Mouse (Mus musculus): ENCODE measurements around the gene Camsap2. TPM values are rescaled to one million over a fixed set of nuclear protein-coding genes. Genes with fewer than 3 reads are reported as not detected.

Camsap2 gene
- total and polyA plus RNA-seq, 2 experiments: 2.3 to 8.9 TPM

- TF ChIP-seq CTCF (IDR thresholded peaks at IDR 0.05; ENCODE audit: low read depth, low read length): no peak
- no peak for TF ChIP-seq POLR2A (IDR thresholded peaks at IDR 0.05; ENCODE audit: extremely low read depth, insufficient read depth, low read length)
- 87% methylated on average over 7 of the region's 7 CpGs for WGBS
- H3K27ac ChIP-seq (replicated peaks; ENCODE audit: insufficient read depth, low read depth, low read length): no peak overlapping the region
Measured at GRCm38 (mm10) chr1:136241801-136242200, 104.1 kb downstream of the Camsap2 start.

DNA sequence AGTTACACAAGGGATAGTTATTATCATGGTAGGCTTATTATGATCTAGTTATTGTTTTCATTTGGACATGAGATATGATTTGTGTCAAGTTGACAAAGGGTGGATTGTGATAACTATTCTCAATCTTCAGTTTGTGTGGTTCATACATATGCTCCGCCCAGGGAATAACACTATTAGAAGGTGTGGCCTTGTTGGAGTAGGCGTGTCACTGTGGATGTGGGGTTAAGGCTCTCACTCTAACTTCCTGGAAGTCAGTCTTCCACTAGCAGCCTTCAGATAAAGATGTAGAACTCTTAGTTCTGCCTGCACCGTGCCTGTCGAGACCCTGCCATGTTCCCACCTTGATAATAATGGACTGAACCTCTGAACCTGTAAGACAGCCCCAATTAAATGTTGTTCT lies 107.4 kb downstream of the Camsap2 start:
- no peak for DNase-seq (ENCODE audit: extremely low read depth, low read depth, low spot score)
- no peak overlapping the region for H3K4me3 ChIP-seq (ENCODE audit: insufficient read depth, low read depth, low read length)
- no peak overlapping the region for H3K27ac ChIP-seq (replicated peaks; ENCODE audit: insufficient read depth, low read depth, low read length)
- H3K27me3 ChIP-seq (ENCODE audit: control insufficient read depth, insufficient read depth, low read length): 0 out of 2 replicates have a peak, but pooled peaks cover 3% of the 10 kb centered on the region
- H3K36me3 ChIP-seq (ENCODE audit: control insufficient read depth, insufficient read depth, low read length): no peaks in the 10 kb centered on the region
- H3K9ac ChIP-seq (ENCODE audit: low read depth, low read length): no peak overlapping the region
- peaks cover 7% of the 10 kb centered on the region for H3K4me1 ChIP-seq (ENCODE audit: control insufficient read depth, insufficient read depth, low read length)
- 92% methylated on average over 4 of the region's 4 CpGs for WGBS
- no peak for TF ChIP-seq POLR2A (IDR thresholded peaks at IDR 0.05; ENCODE audit: extremely low read depth, insufficient read depth, low read length)
- no peak for TF ChIP-seq CTCF (IDR thresholded peaks at IDR 0.05; ENCODE audit: low read depth, low read length)
- H3K79me2 ChIP-seq (ENCODE audit: control insufficient read depth, insufficient read depth, low read length): no peaks in the 10 kb centered on the region

More at GRCm38 (mm10) chr1:136241801-136242200, 104.1 kb downstream of the Camsap2 start:
- Histone ChIP-seq H3K79me2 (ENCODE audit: control insufficient read depth, insufficient read depth, low read length) (no peaks in the 10 kb centered on the region), H3K27me3 (ENCODE audit: control insufficient read depth, insufficient read depth, low read length) (no peaks in the 10 kb centered on the region), H3K9ac (ENCODE audit: low read depth, low read length) (no peak overlapping the region), H3K4me1 (ENCODE audit: control insufficient read depth, insufficient read depth, low read length) (no peaks in the 10 kb centered on the region), H3K4me3 (ENCODE audit: insufficient read depth, low read depth, low read length) (no peak overlapping the region), H3K36me3 (ENCODE audit: control insufficient read depth, insufficient read depth, low read length) (no peaks in the 10 kb centered on the region)
- DNase-seq (ENCODE audit: extremely low read depth, low read depth, low spot score): no peak

- Histone ChIP-seq H3K9ac (ENCODE audit: low read depth, low read length) (peak overlapping the region; percentile 44; the same call in 1 of the 2 replicates), H3K27me3 (ENCODE audit: control insufficient read depth, insufficient read depth, low read length) (0 out of 2 replicates have a peak, but pooled peaks cover 3% of the 10 kb centered on the region)
Measured at GRCm38 (mm10) chr1:136234595-136235092, 111.3 kb downstream of the Camsap2 start.

GRCm38 (mm10) chr1:136233892-136234594 lies 111.9 kb downstream of the Camsap2 start, which contains the start of gene Inava:
Gene Inava (minus strand): TSS chr1:136234264.
- Histone ChIP-seq H3K27me3 (ENCODE audit: control insufficient read depth, insufficient read depth, low read length) (0 out of 2 replicates have a peak, but pooled peaks cover 3% of the 10 kb centered on the region), H3K4me3 (ENCODE audit: insufficient read depth, low read depth, low read length) (peak within 1 kb of the TSS; percentile 55; the same call in 1 of the 2 replicates), H3K4me1 (ENCODE audit: control insufficient read depth, insufficient read depth, low read length) (peaks cover 9% of the 10 kb centered on the region), H3K79me2 (ENCODE audit: control insufficient read depth, insufficient read depth, low read length) (no peaks in the 10 kb centered on the region), H3K9ac (ENCODE audit: low read depth, low read length) (peak within 1 kb of the TSS; percentile 66), H3K36me3 (ENCODE audit: control insufficient read depth, insufficient read depth, low read length) (no peaks in the 10 kb centered on the region), H3K27ac (replicated peaks; ENCODE audit: insufficient read depth, low read depth, low read length) (no peak within 1 kb of the TSS)
- DNase-seq (ENCODE audit: extremely low read depth, low read depth, low spot score): peak; percentile 6
- TF ChIP-seq POLR2A (IDR thresholded peaks at IDR 0.05; ENCODE audit: extremely low read depth, insufficient read depth, low read length): no peak
- TF ChIP-seq CTCF (IDR thresholded peaks at IDR 0.05; ENCODE audit: low read depth, low read length): no peak; the same call in 1 of the 2 replicates
- 2% methylated on average over 51 of the region's 51 CpGs for WGBS

More at GRCm38 (mm10) chr1:136234595-136235092, 111.3 kb downstream of the Camsap2 start:
- peak; percentile 76 for DNase-seq (ENCODE audit: extremely low read depth, low read depth, low spot score)
- Histone ChIP-seq H3K36me3 (ENCODE audit: control insufficient read depth, insufficient read depth, low read length) (no peaks in the 10 kb centered on the region), H3K4me3 (ENCODE audit: insufficient read depth, low read depth, low read length) (peak overlapping the region; percentile 55; the same call in 1 of the 2 replicates), H3K27ac (replicated peaks; ENCODE audit: insufficient read depth, low read depth, low read length) (no peak overlapping the region), H3K4me1 (ENCODE audit: control insufficient read depth, insufficient read depth, low read length) (peaks cover 7% of the 10 kb centered on the region), H3K79me2 (ENCODE audit: control insufficient read depth, insufficient read depth, low read length) (no peaks in the 10 kb centered on the region)
- TF ChIP-seq CTCF (IDR thresholded peaks at IDR 0.05; ENCODE audit: low read depth, low read length) (peak; percentile 54; the same call in 1 of the 2 replicates), POLR2A (IDR thresholded peaks at IDR 0.05; ENCODE audit: extremely low read depth, insufficient read depth, low read length) (no peak)
- WGBS: 3% methylated on average over 9 of the region's 9 CpGs

DNA sequence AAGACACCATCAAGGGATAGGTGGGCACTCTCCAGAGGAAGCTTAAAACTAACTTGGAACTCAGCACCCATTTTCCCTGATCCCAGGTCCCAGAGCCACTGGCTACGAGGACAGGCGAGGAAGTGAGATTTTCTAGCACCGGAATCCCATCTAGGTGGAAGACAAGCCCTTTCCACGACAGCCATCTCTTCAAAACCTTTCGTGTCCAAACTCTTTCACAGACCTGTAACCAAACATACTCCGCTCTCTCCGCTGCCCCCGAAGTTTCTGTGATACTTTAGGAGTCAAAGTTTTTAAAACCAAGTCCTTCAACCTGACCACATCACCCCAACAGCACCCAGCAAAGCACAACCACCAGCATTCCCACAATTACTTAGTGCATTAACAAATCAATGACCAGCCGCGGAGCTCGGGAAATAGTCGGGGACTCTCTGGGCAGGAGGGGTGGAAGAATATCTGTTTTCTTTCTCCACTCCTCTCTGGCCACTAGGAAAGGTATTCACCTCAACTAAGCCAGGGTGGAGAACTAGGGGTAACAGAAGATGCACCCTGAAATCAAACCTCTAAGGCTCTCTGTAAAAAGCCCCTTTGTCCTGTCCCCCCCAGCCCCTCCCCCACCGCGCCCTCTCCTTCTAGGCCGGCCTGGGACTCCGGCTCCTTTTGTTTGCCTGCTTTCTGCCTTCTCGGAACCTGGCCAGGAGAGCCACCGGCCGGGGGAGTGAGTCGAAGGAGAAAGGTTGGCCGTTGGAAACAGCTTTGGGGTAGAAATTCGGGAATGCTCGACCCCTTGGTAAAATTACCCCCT lies 112.7 kb downstream of the Camsap2 start:
- H3K27ac ChIP-seq (replicated peaks; ENCODE audit: insufficient read depth, low read depth, low read length): no peak overlapping the region
- H3K27me3 ChIP-seq (ENCODE audit: control insufficient read depth, insufficient read depth, low read length): 0 out of 2 replicates have a peak, but pooled peaks cover 3% of the 10 kb centered on the region
- peaks cover 13% of the 10 kb centered on the region for H3K4me1 ChIP-seq (ENCODE audit: control insufficient read depth, insufficient read depth, low read length)
- no peak for DNase-seq (ENCODE audit: extremely low read depth, low read depth, low spot score)
- TF ChIP-seq POLR2A (IDR thresholded peaks at IDR 0.05; ENCODE audit: extremely low read depth, insufficient read depth, low read length) (no peak), CTCF (IDR thresholded peaks at IDR 0.05; ENCODE audit: low read depth, low read length) (no peak)
- H3K4me3 ChIP-seq (ENCODE audit: insufficient read depth, low read depth, low read length): no peak overlapping the region
- no peaks in the 10 kb centered on the region for H3K79me2 ChIP-seq (ENCODE audit: control insufficient read depth, insufficient read depth, low read length)
- no peak overlapping the region for H3K9ac ChIP-seq (ENCODE audit: low read depth, low read length)
- 19% methylated on average over 23 of the region's 23 CpGs for WGBS
- no peaks in the 10 kb centered on the region for H3K36me3 ChIP-seq (ENCODE audit: control insufficient read depth, insufficient read depth, low read length)

Data from liver, adult 2 months (tissue).